Mouse (Mus musculus) MEL (cell line): ENCODE results near the gene Irf2bp2.

Source experiments
- CTCF ChIP-seq, 3 experiments: IDR thresholded peaks in 2 of 3; conservative IDR thresholded peaks in 1 of 3; 2 replicates each; pipeline ENCODE4 v1.5.1; 2011 to 2012; ENCODE audit warnings: low read length in 3 of 3, low read depth in 2 of 3, mild to moderate bottlenecking in 2 of 3, improper control_type of control experiment in 1 of 3, inconsistent platforms in 1 of 3, mixed read lengths in 1 of 3, moderate library complexity in 1 of 3; ENCODE audit not compliant: control insufficient read depth in 1 of 3, insufficient read depth in 1 of 3, poor library complexity in 1 of 3, severe bottlenecking in 1 of 3
- EP300 ChIP-seq, 2 experiments: IDR thresholded peaks; 2 replicates each; pipeline ENCODE4 v1.6.1; 2011; ENCODE audit warnings: improper control_type of control experiment in 2 of 2, low read length in 2 of 2, low read depth in 1 of 2, mild to moderate bottlenecking in 1 of 2
- MYC ChIP-seq: IDR thresholded peaks from 2 replicates; pipeline ENCODE4 v1.6.1; 2011; ENCODE audit warnings: low read depth, mild to moderate bottlenecking, low read length, improper control_type of control experiment, moderate library complexity
- NELFE ChIP-seq: IDR thresholded peaks from 2 replicates; pipeline ENCODE4 v1.6.1; 2011; ENCODE audit warnings: low read depth, low read length, improper control_type of control experiment
- NRF1 ChIP-seq: IDR thresholded peaks from 2 replicates; pipeline ENCODE4 v1.6.1; 2014; ENCODE audit warnings: low read depth, mild to moderate bottlenecking, inconsistent platforms, low read length, improper control_type of control experiment, moderate library complexity; ENCODE audit not compliant: poor library complexity, insufficient read depth, severe bottlenecking
- POLR2A ChIP-seq, 2 experiments: IDR thresholded peaks; 2 replicates each; pipeline ENCODE4 v1.6.1; 2011 to 2012; ENCODE audit warnings: low read length in 2 of 2, mild to moderate bottlenecking in 2 of 2, control low read depth in 1 of 2, improper control_type of control experiment in 1 of 2, low read depth in 1 of 2, moderate library complexity in 1 of 2; ENCODE audit not compliant: control insufficient read depth in 1 of 2, insufficient read depth in 1 of 2, poor library complexity in 1 of 2
- POLR2AphosphoS5 ChIP-seq: IDR thresholded peaks from 2 replicates; pipeline ENCODE4 v1.6.1; 2012; ENCODE audit warnings: low read depth, borderline replicate concordance, mild to moderate bottlenecking, inconsistent platforms, low read length, moderate library complexity, mixed read lengths
- SMC3 ChIP-seq: IDR thresholded peaks from 2 replicates; pipeline ENCODE4 v1.6.1; 2011; ENCODE audit warnings: low read depth, low read length, improper control_type of control experiment
- TAL1 ChIP-seq: IDR thresholded peaks from 2 replicates; pipeline ENCODE4 v1.6.1; 2012; ENCODE audit warnings: mild to moderate bottlenecking, inconsistent platforms, low read length, moderate library complexity, mixed read lengths
- TCF12 ChIP-seq: IDR thresholded peaks from 2 replicates; pipeline ENCODE4 v1.6.1; 2014; ENCODE audit warnings: low read depth, mild to moderate bottlenecking, inconsistent platforms, low read length, improper control_type of control experiment, moderate library complexity
- ZMIZ1 ChIP-seq: IDR thresholded peaks from 2 replicates; pipeline ENCODE4 v1.6.1; 2012; ENCODE audit warnings: low read depth, mild to moderate bottlenecking, inconsistent platforms, low read length, improper control_type of control experiment, moderate library complexity

GRCm38 (mm10) chr8:126558400-126558953 lies 35.3 kb downstream of the Irf2bp2 start:
- TF ChIP-seq SMC3 = no peak
- no peak for TF ChIP-seq CTCF (IDR thresholded peaks at IDR 0.05 in 2 of 3, conservative IDR thresholded peaks at IDR 0.05 in 1 of 3; ENCODE audit: control insufficient read depth in 1 of 3, insufficient read depth in 1 of 3, low read depth in 2 of 3, low read length in 3 of 3, poor library complexity in 1 of 3, severe bottlenecking in 1 of 3)
- TF ChIP-seq POLR2A (IDR thresholded peaks at IDR 0.05; ENCODE audit: control insufficient read depth in 1 of 2, insufficient read depth in 1 of 2, low read depth in 1 of 2, low read length in 2 of 2, poor library complexity in 1 of 2) = no peak
- no peak for TF ChIP-seq TAL1
- TF ChIP-seq NRF1 = no peak
- TF ChIP-seq POLR2AphosphoS5 = no peak
- no peak for TF ChIP-seq NELFE
- no peak for TF ChIP-seq ZMIZ1
- TF ChIP-seq MYC = no peak
- TF ChIP-seq EP300 (IDR thresholded peaks at IDR 0.05; ENCODE audit: low read depth in 1 of 2, low read length in 2 of 2) = no peak
- no peak for TF ChIP-seq TCF12
